Mouse (Mus musculus) intestine, embryonic 14.5 days (tissue): ENCODE data around the gene Krt9. TPM values are rescaled to one million over a fixed set of nuclear protein-coding genes. Genes with fewer than 3 reads are reported as not detected.

ENCODE experiments used
- ATAC-seq: fragments of 200-750 bp; cut with Nextera tagmentation; replicated peaks from 2 replicates; pipeline ENCODE4 v1.8.0; 2017; ENCODE audit warnings: low read depth, moderate number of reproducible peaks, moderate TSS enrichment, moderate library complexity; ENCODE audit not compliant: low FRiP score, low TSS enrichment
- DNase-seq: peaks from one replicate; pipeline ENCODE4 v3.0.0-alpha.2; 2018; ENCODE audit warnings: low spot score
- H3K27ac ChIP-seq: fragments of 300-500 bp; sonication (generic); 2 replicates; pipeline ENCODE4 v1.5.1; 2014; ENCODE audit warnings: low read depth, mild to moderate bottlenecking, control low read depth
- H3K27me3 ChIP-seq: fragments of 300-500 bp; sonication (generic); replicated peaks from 2 replicates; pipeline ENCODE4 v1.6.1; 2014; ENCODE audit warnings: low read length, control low read depth; ENCODE audit not compliant: control insufficient read depth, insufficient read depth
- H3K36me3 ChIP-seq: fragments of 300-500 bp; sonication (generic); 2 replicates; pipeline ENCODE4 v1.6.1; 2014; ENCODE audit warnings: low read length, control low read depth; ENCODE audit not compliant: control insufficient read depth, insufficient read depth
- H3K4me1 ChIP-seq: fragments of 300-500 bp; sonication (generic); replicated peaks from 2 replicates; pipeline ENCODE4 v1.6.1; 2014; ENCODE audit warnings: low read length, control low read depth, mixed read lengths; ENCODE audit not compliant: control insufficient read depth, insufficient read depth
- H3K4me2 ChIP-seq: fragments of 300-500 bp; sonication (generic); 2 replicates; pipeline ENCODE4 v1.6.1; 2014; ENCODE audit warnings: low read length
- H3K4me3 ChIP-seq: fragments of 300-500 bp; sonication (generic); 2 replicates; pipeline ENCODE4 v1.5.1; 2014; ENCODE audit warnings: low read depth, low read length, control low read depth, mixed read lengths
- H3K9ac ChIP-seq: fragments of 300-500 bp; sonication (generic); 2 replicates; pipeline ENCODE4 v1.6.1; 2014; ENCODE audit warnings: mild to moderate bottlenecking, low read length
- H3K9me3 ChIP-seq: fragments of 300-500 bp; sonication (generic); 2 replicates; pipeline ENCODE4 v1.6.1; 2016; ENCODE audit warnings: low read length, control low read depth; ENCODE audit not compliant: control insufficient read depth
- WGBS: fragments of 180-500 bp; shearing (Covaris S2); extraction: QIAGEN DNeasy Blood & Tissue Kit; methylation state at CpG from one replicate; pipeline ENCODE4 v1.1.7; 2014; 5-methylcytosine and 5-hydroxymethylcytosine counted together
- polyA plus RNA-seq: library from polyadenylated mRNA; unstranded; fragments of >200 nt; fragmentation: Nextera tagmentation; extraction: Ambion mirVana; gene quantifications from 2 replicates; pipeline ENCODE4 v1.2.1, GENCODE M21; 2014

Krt9 gene
- polyA plus RNA-seq, 1 experiment from 2014 or later = not detected

- ATAC-seq (no peak; the same call in 1 of the 2 replicates), DNase-seq (no peak)
- no peak overlapping the region for H3K4me3 ChIP-seq
- H3K9me3 ChIP-seq = no peaks in the 10 kb centered on the region
- H3K4me1 ChIP-seq = peaks cover 5% of the 10 kb centered on the region; the same call in 1 of the 2 replicates
- no peak overlapping the region for H3K4me2 ChIP-seq
- H3K9ac ChIP-seq = no peak overlapping the region
- peak overlapping the region; percentile 47; the same call in 1 of the 2 replicates for H3K27ac ChIP-seq
- no peaks in the 10 kb centered on the region for H3K36me3 ChIP-seq
- 29% methylated on average over 7 of the region's 7 CpGs for WGBS
- no peaks in the 10 kb centered on the region for H3K27me3 ChIP-seq
Observed at GRCm38 (mm10) chr11:100164392-100164791, 28.7 kb downstream of the Krt9 start.

- Histone ChIP-seq H3K27ac (peak overlapping the region; percentile 69), H3K4me1 (peaks cover 5% of the 10 kb centered on the region; the same call in 1 of the 2 replicates), H3K4me3 (no peak overlapping the region), H3K9ac (no peak overlapping the region), H3K4me2 (no peak overlapping the region), H3K36me3 (no peaks in the 10 kb centered on the region), H3K27me3 (no peaks in the 10 kb centered on the region), H3K9me3 (no peaks in the 10 kb centered on the region)
- 49% methylated on average over 6 of the region's 6 CpGs for WGBS
- ATAC-seq (peak; percentile 47; the same call in 1 of the 2 replicates), DNase-seq (no peak)
Observed at GRCm38 (mm10) chr11:100157908-100158477, 35.1 kb downstream of the Krt9 start.

- Histone ChIP-seq H3K4me1 (peaks cover 10% of the 10 kb centered on the region; the same call in 1 of the 2 replicates), H3K4me3 (no peak overlapping the region), H3K27me3 (no peaks in the 10 kb centered on the region), H3K27ac (peak overlapping the region; percentile 69), H3K4me2 (no peak overlapping the region), H3K9ac (no peak overlapping the region), H3K36me3 (no peaks in the 10 kb centered on the region), H3K9me3 (no peaks in the 10 kb centered on the region)
- ATAC-seq (no peak), DNase-seq (no peak)
- whole genome bisulfite sequencing = 64% methylated on average over 3 of the region's 3 CpGs
Observed at GRCm38 (mm10) chr11:100157331-100157730, 35.7 kb downstream of the Krt9 start.

- Histone ChIP-seq H3K27me3 (no peaks in the 10 kb centered on the region), H3K36me3 (no peaks in the 10 kb centered on the region), H3K4me3 (no peak overlapping the region), H3K4me1 (peaks cover 10% of the 10 kb centered on the region; the same call in 1 of the 2 replicates), H3K27ac (peak overlapping the region; percentile 62; the same call in 1 of the 2 replicates), H3K9me3 (no peaks in the 10 kb centered on the region), H3K4me2 (no peak overlapping the region), H3K9ac (no peak overlapping the region)
- no peak for ATAC-seq
- WGBS = 65% methylated on average over 8 of the region's 8 CpGs
- no peak for DNase-seq
Observed at GRCm38 (mm10) chr11:100155497-100156255, 37.4 kb downstream of the Krt9 start.

GRCm38 (mm10) chr11:100148615-100149330 is 44.3 kb downstream of the Krt9 start, which contains the start of gene Krt19:
Krt19 (minus strand) TSS chr11:100148665.
- Histone ChIP-seq H3K36me3 (no peaks in the 10 kb centered on the region), H3K27ac (0 out of 2 replicates have a peak within 1 kb of the TSS, but pooled peaks have one; percentile 38), H3K4me1 (peaks cover 18% of the 10 kb centered on the region), H3K9ac (no peak within 1 kb of the TSS), H3K4me3 (no peak within 1 kb of the TSS), H3K9me3 (no peaks in the 10 kb centered on the region), H3K27me3 (peaks cover 19% of the 10 kb centered on the region), H3K4me2 (no peak within 1 kb of the TSS)
- ATAC-seq (no peak), DNase-seq (no peak)
- 54% methylated on average over 9 of the region's 9 CpGs for WGBS

GRCm38 (mm10) chr11:100147566-100148353 is 45.3 kb downstream of the Krt9 start:
- ATAC-seq = no peak; the same call in 1 of the 2 replicates
- Histone ChIP-seq H3K4me2 (no peak overlapping the region), H3K4me3 (no peak overlapping the region), H3K4me1 (peaks cover 16% of the 10 kb centered on the region), H3K9me3 (no peaks in the 10 kb centered on the region), H3K9ac (no peak overlapping the region), H3K36me3 (no peaks in the 10 kb centered on the region), H3K27ac (0 out of 2 replicates have a peak overlapping the region, but pooled peaks have one; percentile 38), H3K27me3 (peaks cover 19% of the 10 kb centered on the region)
- DNase-seq = no peak
- WGBS = 33% methylated on average over 5 of the region's 5 CpGs

GRCm38 (mm10) chr11:100145858-100146560 is 47.0 kb downstream of the Krt9 start:
- peak overlapping the region; percentile 41 for H3K4me3 ChIP-seq
- H3K9me3 ChIP-seq = no peaks in the 10 kb centered on the region
- H3K36me3 ChIP-seq = no peaks in the 10 kb centered on the region
- ATAC-seq (peak; percentile 80), DNase-seq (peak; percentile 70)
- peaks cover 15% of the 10 kb centered on the region for H3K4me1 ChIP-seq
- peak overlapping the region; percentile 48 for H3K4me2 ChIP-seq
- peak overlapping the region; percentile 43 for H3K9ac ChIP-seq
- WGBS = 3% methylated on average over 12 of the region's 13 CpGs
- peaks cover 19% of the 10 kb centered on the region for H3K27me3 ChIP-seq
- peak overlapping the region; percentile 67 for H3K27ac ChIP-seq
